Mouse (Mus musculus) forebrain, embryonic 11.5 days (tissue): ENCODE results near the gene Olfr769. TPM values are rescaled to one million over a fixed set of nuclear protein-coding genes. Genes with fewer than 3 reads are reported as not detected.
"Not testable (repeated sequence)": the region's sequence is repeated elsewhere in the genome, so short reads cannot be mapped to it uniquely, and the experiment has no call there.

Source experiments
- ATAC-seq: fragments of 200-750 bp; cut with Nextera tagmentation; replicated peaks from 2 replicates; pipeline ENCODE4 v1.8.0; 2017; ENCODE audit warnings: moderate TSS enrichment; ENCODE audit not compliant: low FRiP score
- DNase-seq: peaks from one replicate; pipeline ENCODE4 v3.0.0-alpha.2; 2017; ENCODE audit warnings: low spot score
- H3K27ac ChIP-seq: fragments of 300-500 bp; sonication (generic); 2 replicates; pipeline ENCODE4 v1.5.1; 2014; ENCODE audit warnings: low read depth, low read length
- H3K27me3 ChIP-seq: fragments of 300-500 bp; sonication (generic); 2 replicates; pipeline ENCODE4 v1.6.1; 2014; ENCODE audit warnings: mild to moderate bottlenecking, low read length, mixed read lengths; ENCODE audit not compliant: control insufficient read depth, insufficient read depth
- H3K36me3 ChIP-seq: fragments of 300-500 bp; sonication (generic); 2 replicates; pipeline ENCODE4 v1.6.1; 2014; ENCODE audit warnings: mild to moderate bottlenecking, low read length, moderate library complexity, mixed read lengths; ENCODE audit not compliant: control insufficient read depth, insufficient read depth
- H3K4me1 ChIP-seq: fragments of 300-500 bp; sonication (generic); replicated peaks from 2 replicates; pipeline ENCODE4 v1.6.1; 2014; ENCODE audit warnings: low read length, mixed read lengths; ENCODE audit not compliant: control insufficient read depth, insufficient read depth
- H3K4me2 ChIP-seq: fragments of 300-500 bp; sonication (generic); 2 replicates; pipeline ENCODE4 v1.6.1; 2014; ENCODE audit warnings: low read depth, mild to moderate bottlenecking, low read length, moderate library complexity, mixed read lengths; ENCODE audit not compliant: severe bottlenecking
- H3K4me3 ChIP-seq: fragments of 300-500 bp; sonication (generic); 2 replicates; pipeline ENCODE4 v1.5.1; 2014; ENCODE audit warnings: low read depth, low read length
- H3K9ac ChIP-seq: fragments of 300-500 bp; sonication (generic); 2 replicates; pipeline ENCODE4 v1.6.1; 2014; ENCODE audit warnings: low read length
- H3K9me3 ChIP-seq: fragments of 300-500 bp; sonication (generic); 2 replicates; pipeline ENCODE4 v1.6.1; 2016; ENCODE audit warnings: low read length, mixed read lengths; ENCODE audit not compliant: control insufficient read depth
- WGBS: fragments of 180-500 bp; shearing (Covaris S2); extraction: QIAGEN DNeasy Blood & Tissue Kit; methylation state at CpG from one replicate; pipeline ENCODE4 v1.1.7; 2014; 5-methylcytosine and 5-hydroxymethylcytosine counted together
- polyA plus RNA-seq: library from polyadenylated mRNA; unstranded; fragments of >200 nt; fragmentation: Nextera tagmentation; extraction: Ambion mirVana; gene quantifications from 2 replicates; pipeline ENCODE4 v1.2.1, GENCODE M21; 2014

Olfr769 gene
- not detected in 2 replicates for polyA plus RNA-seq

GRCm38 (mm10) chr10:129117761-129118160, at the start of gene Olfr769:
Gene Olfr769, minus strand, starts transcription at chr10:129117861.
- no peak for ATAC-seq
- WGBS = 90% methylated on average over 2 of the region's 2 CpGs

GRCm38 (mm10) chr10:129164651-129165050, 47.0 kb upstream of the Olfr769 start, which contains the start of gene Olfr771:
Gene Olfr771, minus strand, starts transcription at chr10:129164751.
- Histone ChIP-seq H3K36me3 (no peaks in the 10 kb centered on the region), H3K27me3 (no peaks in the 10 kb centered on the region), H3K4me3 (no peak within 1 kb of the TSS), H3K9me3 (no peaks in the 10 kb centered on the region), H3K4me2 (no peak within 1 kb of the TSS), H3K27ac (no peak within 1 kb of the TSS), H3K4me1 (no peaks in the 10 kb centered on the region), H3K9ac (no peak within 1 kb of the TSS)
- DNase-seq = no peak
- WGBS = 85% methylated on average over 1 of the region's 1 CpGs
- no peak for ATAC-seq

More at GRCm38 (mm10) chr10:129117761-129118160, at the start of gene Olfr769:
- Histone ChIP-seq H3K4me1 (no peaks in the 10 kb centered on the region), H3K27me3 (no peaks in the 10 kb centered on the region), H3K36me3 (no peaks in the 10 kb centered on the region), H3K4me3 (no peak within 1 kb of the TSS), H3K9me3 (no peaks in the 10 kb centered on the region), H3K27ac (no peak within 1 kb of the TSS), H3K4me2 (no peak within 1 kb of the TSS), H3K9ac (no peak within 1 kb of the TSS)
- DNase-seq = no peak

GRCm38 (mm10) chr10:129138898-129139297, 21.2 kb upstream of the Olfr769 start, which contains the start of gene Olfr770:
Gene Olfr770, minus strand, starts transcription at chr10:129138998.
- WGBS = 87% methylated on average over 2 of the region's 2 CpGs
- ATAC-seq (no peak), DNase-seq (no peak)

GRCm38 (mm10) chr10:129115146-129115545, 2.5 kb downstream of the Olfr769 start:
- H3K9me3 ChIP-seq = no peaks in the 10 kb centered on the region
- H3K4me1 ChIP-seq = no peaks in the 10 kb centered on the region
- H3K27me3 ChIP-seq = no peaks in the 10 kb centered on the region
- no peak for DNase-seq
- WGBS = 95% methylated on average over 3 of the region's 3 CpGs
- ATAC-seq = no peak
- H3K4me2 ChIP-seq = no peak overlapping the region
- H3K4me3 ChIP-seq = no peak overlapping the region
- H3K27ac ChIP-seq = no peak overlapping the region
- no peak overlapping the region for H3K9ac ChIP-seq
- no peaks in the 10 kb centered on the region for H3K36me3 ChIP-seq

More at GRCm38 (mm10) chr10:129138898-129139297, 21.2 kb upstream of the Olfr769 start, which contains the start of gene Olfr770:
- Histone ChIP-seq H3K27me3 (no peaks in the 10 kb centered on the region), H3K4me3 (no peak within 1 kb of the TSS), H3K4me2 (no peak within 1 kb of the TSS), H3K36me3 (no peaks in the 10 kb centered on the region), H3K27ac (no peak within 1 kb of the TSS), H3K9me3 (no peaks in the 10 kb centered on the region), H3K9ac (no peak within 1 kb of the TSS), H3K4me1 (no peaks in the 10 kb centered on the region)

GRCm38 (mm10) chr10:129101231-129101630, 16.4 kb downstream of the Olfr769 start:
- Histone ChIP-seq H3K27ac (no peak overlapping the region), H3K36me3 (no peaks in the 10 kb centered on the region), H3K4me2 (no peak overlapping the region), H3K9ac (no peak overlapping the region), H3K4me1 (no peaks in the 10 kb centered on the region), H3K9me3 (no peaks in the 10 kb centered on the region), H3K4me3 (no peak overlapping the region), H3K27me3 (no peaks in the 10 kb centered on the region)
- ATAC-seq (no peak), DNase-seq (no peak)
- WGBS = 41% methylated on average over 3 of the region's 3 CpGs

GRCm38 (mm10) chr10:129099275-129099674, 18.4 kb downstream of the Olfr769 start, which contains the start of gene Olfr768:
Gene Olfr768, minus strand, starts transcription at chr10:129099375.
- ATAC-seq (no peak), DNase-seq (no peak)
- Histone ChIP-seq H3K27ac (no peak within 1 kb of the TSS), H3K4me1 (no peaks in the 10 kb centered on the region), H3K36me3 (no peaks in the 10 kb centered on the region), H3K4me2 (no peak within 1 kb of the TSS), H3K9ac (no peak within 1 kb of the TSS), H3K9me3 (no peaks in the 10 kb centered on the region), H3K4me3 (no peak within 1 kb of the TSS), H3K27me3 (no peaks in the 10 kb centered on the region)
- 88% methylated on average over 1 of the region's 1 CpGs for WGBS

GRCm38 (mm10) chr10:129082810-129083209, 34.9 kb downstream of the Olfr769 start, which contains the start of gene Olfr767:
Gene Olfr767, minus strand, starts transcription at chr10:129082910.
- H3K36me3 ChIP-seq, H3K4me2 ChIP-seq, H3K9ac ChIP-seq, ATAC-seq, H3K27ac ChIP-seq, H3K4me1 ChIP-seq, H3K27me3 ChIP-seq, DNase-seq, H3K4me3 ChIP-seq, H3K9me3 ChIP-seq: not testable (repeated sequence)

- Histone ChIP-seq H3K4me2 (no peak within 1 kb of the TSS), H3K9me3 (no peaks in the 10 kb centered on the region), H3K36me3 (no peaks in the 10 kb centered on the region), H3K27me3 (no peaks in the 10 kb centered on the region), H3K9ac (no peak within 1 kb of the TSS), H3K4me1 (no peaks in the 10 kb centered on the region), H3K27ac (no peak within 1 kb of the TSS), H3K4me3 (no peak within 1 kb of the TSS)
- ATAC-seq (no peak), DNase-seq (no peak)
- 82% methylated on average over 2 of the region's 2 CpGs for WGBS
Observed at GRCm38 (mm10) chr10:129068877-129069276, 48.8 kb downstream of the Olfr769 start, which contains the start of gene Olfr766-ps1. Gene Olfr766-ps1, minus strand, starts transcription at chr10:129068977.
